Mouse (Mus musculus) small intestine, adult 2 months (tissue): ENCODE results near the gene Cftr. TPM values are rescaled to one million over a fixed set of nuclear protein-coding genes. Genes with fewer than 3 reads are reported as not detected.

Source experiments
- H3K27ac ChIP-seq: fragments of 200-500 bp; 2 replicates; pipeline ENCODE4 v1.5.1; 2012; ENCODE audit warnings: low read depth, low read length, control low read depth, inconsistent platforms; ENCODE audit not compliant: insufficient read depth
- H3K27me3 ChIP-seq: fragments of 200-500 bp; 2 replicates; pipeline ENCODE4 v1.6.1; 2012; ENCODE audit warnings: mild to moderate bottlenecking, moderate library complexity, low read length, inconsistent platforms; ENCODE audit not compliant: control insufficient read depth, insufficient read depth
- H3K36me3 ChIP-seq: fragments of 200-500 bp; 2 replicates; pipeline ENCODE4 v1.6.1; 2012; ENCODE audit warnings: mild to moderate bottlenecking, low read length, control low read depth, inconsistent platforms; ENCODE audit not compliant: control insufficient read depth, insufficient read depth
- H3K4me1 ChIP-seq: fragments of 200-500 bp; 2 replicates; pipeline ENCODE4 v1.6.1; 2012; ENCODE audit warnings: low read length, inconsistent platforms, mixed read lengths; ENCODE audit not compliant: control insufficient read depth, insufficient read depth, insufficient read length
- H3K4me3 ChIP-seq: fragments of 200-500 bp; 2 replicates; pipeline ENCODE4 v1.5.1; 2012; ENCODE audit warnings: low read depth, mild to moderate bottlenecking, control low read depth, inconsistent platforms, low read length, moderate library complexity
- CTCF ChIP-seq: fragments of 200-500 bp; IDR thresholded peaks from 2 replicates; pipeline ENCODE4 v1.5.1; 2012; ENCODE audit warnings: low read depth, mild to moderate bottlenecking, control low read depth, inconsistent platforms, low read length, moderate library complexity, mixed read lengths; ENCODE audit not compliant: insufficient replicate concordance, insufficient read length; ENCODE audit errors: extremely low read depth
- POLR2A ChIP-seq: fragments of 200-500 bp; IDR thresholded peaks from 2 replicates; pipeline ENCODE4 v1.6.1; 2012; ENCODE audit warnings: low read depth, mild to moderate bottlenecking, control low read depth, inconsistent platforms, low read length, moderate library complexity
- WGBS: fragments of 180-500 bp; shearing (Covaris S2); methylation state at CpG from one replicate; pipeline ENCODE4 v1.1.7; 2018; 5-methylcytosine and 5-hydroxymethylcytosine counted together
- polyA plus RNA-seq: library from polyadenylated mRNA; depleted of rRNA; stranded (reverse); fragments of >200 nt; gene quantifications from 2 replicates; pipeline ENCODE4 v1.2.3, GENCODE M21; 2012

Gene Cftr
- polyA plus RNA-seq, 1 experiment, result 1.9 TPM

DNA sequence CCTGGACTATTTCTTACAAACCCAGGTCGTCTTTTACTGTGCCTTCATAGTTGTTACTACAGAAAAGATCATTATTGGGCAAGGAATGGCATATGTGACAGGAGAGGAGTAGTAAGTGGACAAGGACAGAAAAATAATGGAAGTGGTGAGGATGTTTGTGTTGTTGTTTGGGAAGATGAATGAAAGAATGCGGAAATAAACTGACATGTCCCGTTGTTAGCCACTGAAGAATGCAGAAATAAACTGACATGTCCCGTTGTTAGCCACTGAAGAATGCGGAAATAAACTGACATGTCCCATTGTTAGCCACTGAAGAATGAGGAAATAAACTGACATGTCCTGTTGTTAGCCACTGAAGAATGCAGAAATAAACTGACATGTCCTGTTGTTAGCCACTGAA, 84.1 kb downstream of the Cftr start:
- Histone ChIP-seq H3K27ac (no peak overlapping the region), H3K36me3 (peaks cover 11% of the 10 kb centered on the region; the same call in 1 of the 2 replicates), H3K4me3 (no peak overlapping the region), H3K4me1 (peaks cover 2% of the 10 kb centered on the region; the same call in 1 of the 2 replicates), H3K27me3 (no peaks in the 10 kb centered on the region)
- no peak for TF ChIP-seq POLR2A
- no peak for TF ChIP-seq CTCF
- 47% methylated on average over 5 of the region's 5 CpGs for WGBS

DNA sequence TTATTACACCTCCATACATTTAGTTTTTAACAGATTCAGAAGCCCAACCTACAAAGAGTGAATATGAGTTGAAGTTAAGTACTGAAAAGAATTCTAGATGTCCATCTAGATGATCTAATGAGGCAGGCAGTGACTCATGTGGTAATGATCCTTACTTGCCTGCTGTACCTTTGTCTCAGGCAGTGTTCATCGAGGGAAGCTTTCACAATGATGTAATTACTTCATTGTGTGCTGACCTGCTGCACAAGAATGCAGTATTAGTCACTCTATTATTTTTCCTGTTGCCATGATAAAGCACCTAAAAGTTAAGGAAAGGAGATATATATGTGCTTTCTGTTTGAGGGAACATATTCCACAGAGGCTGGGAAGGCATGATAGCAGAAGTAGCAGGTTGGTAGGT, 100.5 kb downstream of the Cftr start:
- TF ChIP-seq CTCF (no peak), POLR2A (no peak)

GRCm38 (mm10) chr6:18300781-18301180, 130.3 kb downstream of the Cftr start:
- H3K27me3 ChIP-seq, result no peaks in the 10 kb centered on the region
- 67% methylated on average over 2 of the region's 2 CpGs for WGBS
- TF ChIP-seq CTCF, result no peak
- TF ChIP-seq POLR2A, result no peak
- peaks cover 13% of the 10 kb centered on the region for H3K36me3 ChIP-seq
- no peaks in the 10 kb centered on the region; the same call in none of the 2 replicates for H3K4me1 ChIP-seq
- no peak overlapping the region for H3K4me3 ChIP-seq
- H3K27ac ChIP-seq, result no peak overlapping the region

More for the DNA sequence above, 100.5 kb downstream of the Cftr start:
- no peaks in the 10 kb centered on the region for H3K27me3 ChIP-seq
- whole genome bisulfite sequencing, result 2% methylated on average over 1 of the region's 1 CpGs
- H3K4me1 ChIP-seq, result no peaks in the 10 kb centered on the region; the same call in 1 of the 2 replicates
- H3K4me3 ChIP-seq, result no peak overlapping the region
- H3K27ac ChIP-seq, result peak overlapping the region; percentile 59; the same call in 1 of the 2 replicates
- peaks cover 18% of the 10 kb centered on the region for H3K36me3 ChIP-seq

DNA sequence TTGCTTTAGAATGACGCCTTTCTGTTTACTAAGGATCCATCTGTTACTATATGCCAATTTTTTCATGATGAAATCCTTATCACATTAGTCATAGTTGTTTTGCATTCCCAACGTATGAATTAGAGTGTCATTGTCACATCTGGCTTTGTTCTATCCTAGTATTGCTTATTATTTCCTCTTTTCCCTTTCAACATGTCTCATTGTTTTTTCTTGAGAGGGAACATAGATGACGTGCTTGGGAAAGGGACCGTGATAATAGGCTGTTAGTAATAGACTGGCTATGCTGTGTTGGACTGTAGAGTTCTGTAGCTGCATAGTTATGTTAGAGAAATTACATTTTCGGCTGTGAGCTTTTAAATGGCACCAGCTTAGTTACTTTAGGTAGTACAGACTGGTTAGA, 131.6 kb downstream of the Cftr start:
- H3K4me3 ChIP-seq, result no peak overlapping the region
- 66% methylated on average over 5 of the region's 5 CpGs for WGBS
- TF ChIP-seq CTCF (no peak), POLR2A (no peak)
- peaks cover 19% of the 10 kb centered on the region for H3K36me3 ChIP-seq
- H3K27ac ChIP-seq, result no peak overlapping the region
- H3K4me1 ChIP-seq, result no peaks in the 10 kb centered on the region; the same call in none of the 2 replicates
- H3K27me3 ChIP-seq, result no peaks in the 10 kb centered on the region

DNA sequence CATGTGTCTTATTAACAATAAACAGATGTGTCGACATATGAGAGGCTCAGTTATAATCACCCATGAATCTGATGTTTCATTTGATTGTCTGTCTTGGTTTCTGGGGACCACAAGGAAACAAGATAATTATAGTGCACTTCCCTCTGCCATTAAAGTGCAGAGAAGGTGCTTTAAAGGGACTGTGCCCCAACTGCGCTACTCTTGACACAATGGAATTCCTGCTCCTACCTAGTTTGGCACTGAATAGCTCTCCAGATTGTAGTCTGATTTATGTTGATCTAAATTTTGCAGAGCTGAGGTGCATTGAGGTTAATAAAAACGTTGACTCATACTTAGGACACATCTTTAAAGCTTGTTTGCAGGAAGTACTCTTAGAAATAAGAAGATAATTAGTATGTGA, 132.7 kb downstream of the Cftr start:
- Histone ChIP-seq H3K4me3 (no peak overlapping the region), H3K27ac (no peak overlapping the region), H3K27me3 (no peaks in the 10 kb centered on the region), H3K36me3 (peaks cover 19% of the 10 kb centered on the region), H3K4me1 (no peaks in the 10 kb centered on the region; the same call in none of the 2 replicates)
- TF ChIP-seq POLR2A (no peak), CTCF (no peak)
- 24% methylated on average over 3 of the region's 3 CpGs for WGBS

- no peaks in the 10 kb centered on the region for H3K27me3 ChIP-seq
- H3K27ac ChIP-seq, result no peak overlapping the region
- TF ChIP-seq POLR2A (no peak), CTCF (no peak)
- H3K36me3 ChIP-seq, result peaks cover 17% of the 10 kb centered on the region
- no peak overlapping the region for H3K4me3 ChIP-seq
- WGBS, result 57% methylated on average over 4 of the region's 4 CpGs
- no peaks in the 10 kb centered on the region; the same call in none of the 2 replicates for H3K4me1 ChIP-seq
These were observed 134.6 kb downstream of the Cftr start for GRCm38 (mm10) chr6:18305130-18305529.

GRCm38 (mm10) chr6:18310983-18311382, 140.5 kb downstream of the Cftr start:
- no peak for TF ChIP-seq CTCF
- TF ChIP-seq POLR2A, result no peak
- 21% methylated on average over 2 of the region's 2 CpGs for WGBS

DNA sequence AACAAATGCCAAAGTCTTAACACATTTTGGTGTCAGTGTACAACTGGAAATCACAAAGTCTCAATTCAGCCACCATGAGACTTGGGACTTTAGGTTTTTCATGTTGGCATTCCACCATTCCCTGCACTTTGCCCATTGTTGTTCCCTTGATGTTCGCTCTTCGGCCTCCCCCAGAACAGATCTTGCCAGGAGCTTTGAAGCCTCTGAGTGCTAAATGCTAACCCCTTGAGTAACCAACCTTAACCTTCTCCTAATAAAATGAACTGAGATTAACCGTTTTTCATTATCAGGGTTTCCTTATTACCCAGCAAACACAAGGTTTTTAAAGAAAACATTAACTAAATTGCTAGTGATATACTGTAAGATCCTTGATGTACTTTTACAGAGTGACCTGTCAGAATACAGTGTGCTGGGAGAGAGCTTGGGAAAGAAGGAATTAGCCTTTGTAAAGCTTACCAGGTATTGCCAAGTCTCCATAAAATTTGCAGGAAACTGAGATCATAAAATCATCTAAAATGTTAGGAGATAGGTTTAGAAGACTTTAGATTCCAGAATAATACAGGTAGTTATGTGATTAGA, 144.0 kb downstream of the Cftr start:
- Histone ChIP-seq H3K27me3 (no peaks in the 10 kb centered on the region), H3K4me3 (no peak overlapping the region), H3K4me1 (no peaks in the 10 kb centered on the region; the same call in 1 of the 2 replicates), H3K36me3 (peaks cover 18% of the 10 kb centered on the region), H3K27ac (peak overlapping the region; percentile 71)
- no peak for TF ChIP-seq CTCF
- TF ChIP-seq POLR2A, result no peak
- WGBS, result 24% methylated on average over 3 of the region's 3 CpGs

More at GRCm38 (mm10) chr6:18310983-18311382, 140.5 kb downstream of the Cftr start:
- Histone ChIP-seq H3K27me3 (no peaks in the 10 kb centered on the region), H3K4me3 (no peak overlapping the region), H3K4me1 (no peaks in the 10 kb centered on the region; the same call in 1 of the 2 replicates), H3K27ac (no peak overlapping the region), H3K36me3 (peaks cover 22% of the 10 kb centered on the region)
